Mouse (Mus musculus) right cerebral cortex, postnatal 25 days (tissue): ENCODE measurements around the gene Trp53bp2.

Experiments
- DNase-seq: peaks from one replicate; pipeline ENCODE4 v3.0.0; 2022

Gene Trp53bp2

GRCm38 (mm10) chr1:182503206-182503900 is 94.4 kb downstream of the Trp53bp2 start:
- DNase-seq, result no peak

- DNase-seq, result no peak
Observed at GRCm38 (mm10) chr1:182504223-182504622, 95.3 kb downstream of the Trp53bp2 start.

GRCm38 (mm10) chr1:182505291-182505690 is 96.3 kb downstream of the Trp53bp2 start:
- DNase-seq, result no peak

- DNase-seq, result no peak
Observed at GRCm38 (mm10) chr1:182506229-182506986, 97.4 kb downstream of the Trp53bp2 start.

GRCm38 (mm10) chr1:182509110-182509797 is 100.3 kb downstream of the Trp53bp2 start:
- DNase-seq, result no peak

GRCm38 (mm10) chr1:182511073-182511472 is 102.1 kb downstream of the Trp53bp2 start:
- DNase-seq, result no peak

- no peak for DNase-seq
Observed at GRCm38 (mm10) chr1:182511778-182512177, 102.8 kb downstream of the Trp53bp2 start.
